Mouse (Mus musculus): ENCODE measurements around the gene Ptger4. TPM values are rescaled to one million over a fixed set of nuclear protein-coding genes. Genes with fewer than 3 reads are reported as not detected.

Gene Ptger4
- polyA plus RNA-seq, 1 experiment from 2014 or later = 0.61 TPM

GRCm38 (mm10) chr15:5185366-5186292, 58.4 kb downstream of the Ptger4 start, which contains the start of gene Ttc33:
Ttc33 (plus strand) TSS chr15:5185525.
- DNase-seq (ENCODE audit: low spot score) = peak; percentile 70
- H3K27me3 ChIP-seq (ENCODE audit: insufficient read depth, poor library complexity, severe bottlenecking) = no peaks in the 10 kb centered on the region
- peaks cover 18% of the 10 kb centered on the region for H3K4me1 ChIP-seq (replicated peaks)
- H3K4me3 ChIP-seq = peak within 1 kb of the TSS; percentile 98
- peak within 1 kb of the TSS; percentile 93 for H3K27ac ChIP-seq
- WGBS = under 1% methylated on average over 55 of the region's 55 CpGs
- peaks cover 14% of the 10 kb centered on the region for H3K36me3 ChIP-seq
- H3K9me3 ChIP-seq = no peaks in the 10 kb centered on the region

- DNase-seq (ENCODE audit: low spot score) = no peak
- Histone ChIP-seq H3K4me1 (replicated peaks) (peaks cover 18% of the 10 kb centered on the region), H3K36me3 (peaks cover 10% of the 10 kb centered on the region), H3K27me3 (ENCODE audit: insufficient read depth, poor library complexity, severe bottlenecking) (no peaks in the 10 kb centered on the region), H3K27ac (peak overlapping the region; percentile 93), H3K9me3 (no peaks in the 10 kb centered on the region), H3K4me3 (peak overlapping the region; percentile 98)
- WGBS = 46% methylated on average over 11 of the region's 11 CpGs
Measured at GRCm38 (mm10) chr15:5184668-5185330, 59.2 kb downstream of the Ptger4 start.

GRCm38 (mm10) chr15:5173217-5173820, 70.7 kb downstream of the Ptger4 start:
- H3K9me3 ChIP-seq = no peaks in the 10 kb centered on the region
- DNase-seq (ENCODE audit: low spot score) = no peak
- H3K4me1 ChIP-seq (replicated peaks) = no peaks in the 10 kb centered on the region
- no peaks in the 10 kb centered on the region for H3K27me3 ChIP-seq (ENCODE audit: insufficient read depth, poor library complexity, severe bottlenecking)
- H3K36me3 ChIP-seq = peaks cover 84% of the 10 kb centered on the region
- H3K4me3 ChIP-seq = no peak overlapping the region
- WGBS = 92% methylated on average over 12 of the region's 12 CpGs
- H3K27ac ChIP-seq = no peak overlapping the region

GRCm38 (mm10) chr15:5165121-5165773, 78.7 kb downstream of the Ptger4 start:
- no peak overlapping the region for H3K4me3 ChIP-seq
- no peak overlapping the region for H3K27ac ChIP-seq
- WGBS = 90% methylated on average over 12 of the region's 12 CpGs
- peaks cover 67% of the 10 kb centered on the region for H3K36me3 ChIP-seq
- no peaks in the 10 kb centered on the region for H3K9me3 ChIP-seq
- H3K27me3 ChIP-seq (ENCODE audit: insufficient read depth, poor library complexity, severe bottlenecking) = no peaks in the 10 kb centered on the region
- DNase-seq (ENCODE audit: low spot score) = no peak
- no peaks in the 10 kb centered on the region for H3K4me1 ChIP-seq (replicated peaks)

DNA sequence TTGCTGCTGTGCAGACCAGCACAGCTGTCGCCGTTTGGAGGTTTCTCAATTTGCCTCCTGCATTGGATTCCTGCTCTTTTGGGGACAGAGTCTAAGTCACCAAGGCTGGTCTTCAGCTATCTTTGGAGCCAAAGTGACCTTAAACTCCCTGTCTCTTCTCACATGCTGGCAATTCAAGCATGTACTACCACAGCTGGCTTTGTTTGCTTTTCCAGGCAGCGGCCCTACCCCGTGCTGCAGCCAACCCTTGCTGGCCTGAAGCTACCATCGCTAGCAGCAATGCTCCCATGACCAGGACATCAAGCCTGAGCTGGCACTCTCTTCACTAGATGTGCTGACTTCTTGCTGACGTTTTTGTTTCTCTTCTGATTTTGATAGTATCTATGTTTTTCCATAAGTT, 85.2 kb downstream of the Ptger4 start:
- no peak overlapping the region for H3K4me3 ChIP-seq
- 0 out of 2 replicates have a peak, but pooled peaks cover 2% of the 10 kb centered on the region for H3K4me1 ChIP-seq (replicated peaks)
- H3K27ac ChIP-seq = no peak overlapping the region
- peaks cover 26% of the 10 kb centered on the region for H3K36me3 ChIP-seq
- H3K9me3 ChIP-seq = no peaks in the 10 kb centered on the region
- no peaks in the 10 kb centered on the region for H3K27me3 ChIP-seq (ENCODE audit: insufficient read depth, poor library complexity, severe bottlenecking)
- DNase-seq (ENCODE audit: low spot score) = no peak
- 80% methylated on average over 6 of the region's 6 CpGs for whole genome bisulfite sequencing

DNA sequence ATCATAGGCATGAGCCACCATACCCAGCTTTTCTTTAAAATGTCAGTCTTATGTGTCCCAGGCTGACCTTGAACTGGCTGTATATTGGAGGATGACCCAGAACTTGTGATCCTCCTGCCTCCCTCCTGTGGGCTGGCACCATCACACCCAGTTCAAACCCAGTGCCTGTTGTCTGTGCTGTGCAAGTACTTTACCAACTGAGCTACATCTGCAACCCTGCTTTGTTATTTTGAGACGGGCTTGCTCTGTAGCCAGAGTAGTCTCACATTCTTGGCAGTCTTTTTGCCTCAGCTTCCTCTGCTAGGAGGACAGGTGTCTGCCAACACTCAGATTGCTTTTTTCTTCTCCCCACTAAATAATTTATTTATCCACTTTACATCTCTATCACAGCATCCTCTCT, 86.6 kb downstream of the Ptger4 start:
- DNase-seq (ENCODE audit: low spot score) = no peak
- no peaks in the 10 kb centered on the region for H3K27me3 ChIP-seq (ENCODE audit: insufficient read depth, poor library complexity, severe bottlenecking)
- H3K36me3 ChIP-seq = peaks cover 15% of the 10 kb centered on the region
- 87% methylated on average over 1 of the region's 1 CpGs for WGBS
- no peak overlapping the region for H3K27ac ChIP-seq
- H3K4me1 ChIP-seq (replicated peaks) = 0 out of 2 replicates have a peak, but pooled peaks cover 2% of the 10 kb centered on the region
- no peaks in the 10 kb centered on the region for H3K9me3 ChIP-seq
- H3K4me3 ChIP-seq = no peak overlapping the region

Other genes with a start within 250 kb of the Ptger4 start
- gene C7, start 180.4 kb downstream of the Ptger4 start, polyA plus RNA-seq (2016; fragmentation: Nextera tagmentation; extraction: Ambion mirVana) = 0.07 TPM in 1 of 2 replicates, not detected in the other
- 0.63 and 0.89 TPM in 2 replicates for gene Card6, start 135.6 kb downstream of the Ptger4 start, polyA plus RNA-seq (2016; fragmentation: Nextera tagmentation; extraction: Ambion mirVana)
- gene Rpl37, start 127.5 kb downstream of the Ptger4 start, polyA plus RNA-seq (2016; fragmentation: Nextera tagmentation; extraction: Ambion mirVana) = 417 and 434 TPM in 2 replicates
- 14.2 and 15.2 TPM in 2 replicates for gene Prkaa1, start 100.3 kb downstream of the Ptger4 start, polyA plus RNA-seq (2016; fragmentation: Nextera tagmentation; extraction: Ambion mirVana)
- 36.7 and 37.8 TPM in 2 replicates for gene Ttc33, start 58.7 kb downstream of the Ptger4 start, polyA plus RNA-seq (2016; fragmentation: Nextera tagmentation; extraction: Ambion mirVana)

All from hindbrain, embryonic 10.5 days (tissue).